Mouse (Mus musculus): Measurements from ENCODE around the gene Slc23a4. TPM values are rescaled to one million over a fixed set of nuclear protein-coding genes. Genes with fewer than 3 reads are reported as not detected.

Slc23a4 gene
- 1.1 TPM for polyA plus RNA-seq (2017; shearing (Covaris generic))

DNA sequence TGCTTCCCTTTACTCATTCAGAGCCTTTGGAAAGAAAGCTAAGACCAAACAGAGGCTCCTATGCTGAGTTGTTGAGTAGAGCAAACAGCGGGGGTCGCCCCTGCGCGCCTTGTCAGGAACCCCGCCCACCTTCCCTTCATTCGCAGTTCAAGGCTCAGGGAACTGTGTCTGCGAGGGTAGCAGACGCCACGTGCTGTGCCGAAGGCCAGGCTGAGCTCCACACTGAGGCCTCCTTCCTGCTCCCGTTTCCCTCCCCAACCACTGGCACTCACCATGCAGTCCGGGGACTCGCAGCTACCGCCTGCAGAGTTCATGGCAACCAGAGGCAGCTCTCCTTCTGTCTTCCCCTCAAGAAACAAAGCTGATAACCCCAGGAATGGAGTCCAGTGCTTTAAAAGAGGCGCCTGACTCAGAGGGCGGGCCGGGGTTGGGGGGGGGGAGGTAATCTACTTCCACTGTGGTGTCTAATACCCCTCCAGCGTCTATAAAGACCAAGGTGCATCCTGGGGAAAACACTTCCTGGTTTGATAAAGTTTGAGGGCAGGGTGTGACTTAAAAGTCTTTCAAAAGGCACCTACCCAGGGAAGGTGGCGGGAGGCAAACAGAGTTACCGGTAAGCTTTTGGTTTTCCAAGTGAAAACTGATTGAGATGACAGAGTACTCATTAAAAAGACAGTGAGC, at the start of gene Slc23a4:
Gene Slc23a4 (minus strand): TSS at position 324 of the 681 bp plus-strand sequence.

DNA sequence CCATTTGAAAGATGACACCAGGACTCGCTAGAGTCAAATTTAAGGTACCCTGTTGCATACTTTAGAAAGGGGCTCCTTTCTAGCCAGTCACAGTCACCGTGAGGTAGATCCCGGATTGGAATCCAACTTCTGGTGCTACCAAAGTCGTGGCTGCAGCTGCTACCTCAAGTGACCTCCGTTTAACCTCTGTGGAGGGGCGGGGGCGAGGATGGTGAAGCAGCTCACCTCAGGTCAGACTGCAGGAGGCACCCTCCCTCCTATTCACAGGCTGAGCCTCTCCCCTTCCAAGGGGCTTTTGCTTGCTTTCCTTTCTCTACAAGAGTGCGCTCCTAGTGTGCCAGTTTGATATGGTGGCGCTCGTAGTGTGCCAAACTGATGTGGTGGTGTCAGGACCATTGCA, 68.2 kb downstream of the Slc23a4 start, which contains the start of gene Stra8:
Gene Stra8 (plus strand): TSS at position 208 of the 400 bp plus-strand sequence.

DNA sequence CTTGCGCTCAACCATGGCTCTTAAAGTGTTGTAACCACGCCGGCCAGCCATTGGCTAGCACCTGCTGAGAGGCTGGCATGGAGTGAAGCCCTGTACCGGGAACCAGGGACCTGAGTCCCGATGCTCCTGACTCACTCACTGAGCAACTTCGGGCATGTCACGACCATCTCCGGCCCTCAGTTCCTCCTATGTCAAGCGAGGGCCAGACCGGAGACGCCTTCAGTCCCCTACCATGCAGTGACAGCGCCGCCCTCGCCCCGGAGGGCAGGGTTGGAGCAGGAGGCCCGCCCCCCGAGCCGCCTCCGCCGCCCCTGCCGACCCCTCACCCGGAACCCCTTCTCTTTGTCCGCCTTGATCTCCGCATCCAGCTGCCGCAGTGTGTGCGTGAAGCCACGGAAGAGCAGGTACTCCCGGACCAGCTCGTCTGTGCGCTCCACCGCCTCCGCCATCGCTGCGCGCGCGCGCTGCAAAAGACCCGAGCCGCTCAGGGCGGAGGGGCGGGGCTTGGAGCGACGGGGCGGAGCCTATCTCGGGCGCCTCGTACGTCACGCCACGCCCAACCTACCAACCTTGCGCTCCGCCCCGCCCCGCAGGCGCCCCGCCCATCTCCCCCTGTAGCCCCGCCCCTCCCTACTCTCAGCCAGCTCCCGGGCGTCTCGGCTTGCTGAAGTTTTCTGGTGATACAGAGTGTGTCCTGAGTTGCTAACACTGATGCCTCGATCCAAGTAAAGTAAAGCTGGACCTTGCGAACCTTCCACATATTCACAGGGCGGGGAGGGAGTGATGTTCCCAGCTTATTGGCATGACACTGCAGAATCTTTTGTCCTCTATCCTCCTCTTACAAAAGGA, 77.6 kb downstream of the Slc23a4 start, which contains the start of gene Wdr91:
Gene Wdr91 (minus strand): TSS at position 506 of the 849 bp plus-strand sequence.

Other genes starting within 250 kb of the Slc23a4 start
- gene Agbl3, start 208.0 kb downstream of the Slc23a4 start, polyA plus RNA-seq (2017; shearing (Covaris generic)): 1.8 TPM
- gene Tmem140, start 125.3 kb downstream of the Slc23a4 start, polyA plus RNA-seq (2017; shearing (Covaris generic)): 6.2 TPM
- gene Cyren, start 110.3 kb downstream of the Slc23a4 start, polyA plus RNA-seq (2017; shearing (Covaris generic)): 3.0 TPM
- gene Wdr91, start 77.5 kb downstream of the Slc23a4 start, polyA plus RNA-seq (2017; shearing (Covaris generic)): 15.2 TPM
- gene Stra8, start 68.2 kb downstream of the Slc23a4 start, polyA plus RNA-seq (2017; shearing (Covaris generic)): not detected
- gene Cnot4, start 145.3 kb upstream of the Slc23a4 start, polyA plus RNA-seq (2017; shearing (Covaris generic)): 60.6 TPM
- gene Nup205, start 189.0 kb upstream of the Slc23a4 start, polyA plus RNA-seq (2017; shearing (Covaris generic)): 27.1 TPM

Data from effector memory CD4-positive, alpha-beta T cell, adult 7 months (primary cell).